Mouse (Mus musculus) erythroid progenitor cell, adult 5-6 weeks (primary cell): ENCODE data around the gene 1700015G11Rik. TPM values are rescaled to one million over a fixed set of nuclear protein-coding genes. Genes with fewer than 3 reads are reported as not detected.

ENCODE experiments used
- ATAC-seq: replicated peaks from 2 replicates; pipeline ENCODE4 v1.8.0; 2016; ENCODE audit warnings: moderate number of reproducible peaks, mild to moderate bottlenecking, moderate TSS enrichment, inconsistent platforms; ENCODE audit not compliant: poor library complexity, low FRiP score, severe bottlenecking
- total RNA-seq, 2 experiments: library from RNA; stranded (forward) in 1 of 2; stranded (reverse) in 1 of 2; fragments of 150-400 nt in 1 of 2; fragments of 186-747, 209-891 nt in 1 of 2; gene quantifications; 2 replicates each; pipeline versions ENCODE4 v1.2.3 to v1.2.4; 2015 to 2017; ENCODE audit warnings: low replicate concordance in 2 of 2

The 1700015G11Rik gene
- total RNA-seq, 2 experiments from 2014 or later, result not detected

- ATAC-seq, result peak; percentile 83
Measured at GRCm38 (mm10) chr7:51972252-51972855, 43.2 kb downstream of the 1700015G11Rik start.

- ATAC-seq, result no peak
Measured at GRCm38 (mm10) chr7:51969379-51969778, 46.1 kb downstream of the 1700015G11Rik start.

DNA sequence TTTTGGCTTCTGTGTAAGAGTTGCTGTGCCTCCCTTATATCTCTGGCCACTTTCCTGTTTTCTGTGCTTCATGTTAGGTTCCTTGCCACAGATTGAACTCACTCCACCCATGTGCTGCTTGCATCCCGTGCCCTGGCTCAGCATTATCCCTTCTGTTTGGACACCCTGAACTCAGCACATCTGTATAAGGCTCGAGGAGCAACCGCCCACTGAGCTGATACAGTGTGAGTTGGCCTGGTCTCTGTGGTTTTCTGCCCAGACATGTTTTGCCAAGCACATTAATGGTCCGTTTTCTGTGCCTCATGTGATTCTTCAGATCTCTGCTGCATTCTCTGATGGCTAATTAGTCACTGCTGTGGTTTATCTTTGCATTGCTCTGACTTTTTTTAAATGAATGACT is 47.9 kb downstream of the 1700015G11Rik start:
- no peak for ATAC-seq

DNA sequence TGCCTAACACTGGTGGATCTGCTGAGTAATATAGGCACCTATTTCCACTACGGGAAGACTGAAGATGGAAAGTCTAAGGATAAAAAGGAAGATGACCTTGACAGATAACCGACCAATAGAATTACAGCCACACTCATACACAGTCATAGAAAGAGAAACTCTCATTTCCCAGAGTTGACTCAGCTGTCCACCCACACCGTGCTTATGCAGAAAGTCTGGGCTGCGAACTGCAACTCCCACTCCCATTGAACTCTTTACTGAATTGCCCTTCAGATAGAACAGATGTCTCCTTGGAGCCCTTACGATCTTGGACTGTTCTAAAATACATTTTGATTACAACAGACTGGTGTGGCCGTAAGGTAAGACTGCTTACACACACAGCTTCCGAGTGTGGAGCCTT is 50.8 kb downstream of the 1700015G11Rik start:
- no peak for ATAC-seq

GRCm38 (mm10) chr7:51962219-51962952 is 53.1 kb downstream of the 1700015G11Rik start:
- ATAC-seq, result no peak

Other genes starting within 250 kb of the 1700015G11Rik start
- 4.2 and 4.3 TPM in 2 replicates for gene Gas2, start 153.7 kb downstream of the 1700015G11Rik start, total RNA-seq (2015; ENCODE audit: low replicate concordance)
- 4.9 and 7.6 TPM in 2 replicates for gene Gas2, start 153.7 kb downstream of the 1700015G11Rik start, total RNA-seq (2017; ENCODE audit: low replicate concordance)
- gene Fancf, start 153.5 kb downstream of the 1700015G11Rik start, total RNA-seq (2015; ENCODE audit: low replicate concordance), result 4.6 TPM in 1 of 2 replicates, not detected in the other
- 4.4 TPM in 1 of 2 replicates, not detected in the other for gene Fancf, start 153.5 kb downstream of the 1700015G11Rik start, total RNA-seq (2017; ENCODE audit: low replicate concordance)
- gene Svip, start 9.7 kb downstream of the 1700015G11Rik start, total RNA-seq (2015; ENCODE audit: low replicate concordance), result 59.1 and 73.4 TPM in 2 replicates
- gene Svip, start 9.7 kb downstream of the 1700015G11Rik start, total RNA-seq (2017; ENCODE audit: low replicate concordance), result 39.8 and 48.4 TPM in 2 replicates